Mouse (Mus musculus) forebrain, embryonic 11.5 days (tissue): ENCODE measurements around the gene Gga1. TPM values are rescaled to one million over a fixed set of nuclear protein-coding genes. Genes with fewer than 3 reads are reported as not detected.

Experiments
- ATAC-seq: fragments of 200-750 bp; cut with Nextera tagmentation; replicated peaks from 2 replicates; pipeline ENCODE4 v1.8.0; 2017; ENCODE audit warnings: moderate TSS enrichment; ENCODE audit not compliant: low FRiP score
- DNase-seq: peaks from one replicate; pipeline ENCODE4 v3.0.0-alpha.2; 2017; ENCODE audit warnings: low spot score
- H3K27ac ChIP-seq: fragments of 300-500 bp; sonication (generic); 2 replicates; pipeline ENCODE4 v1.5.1; 2014; ENCODE audit warnings: low read depth, low read length
- H3K27me3 ChIP-seq: fragments of 300-500 bp; sonication (generic); 2 replicates; pipeline ENCODE4 v1.6.1; 2014; ENCODE audit warnings: mild to moderate bottlenecking, low read length, mixed read lengths; ENCODE audit not compliant: control insufficient read depth, insufficient read depth
- H3K36me3 ChIP-seq: fragments of 300-500 bp; sonication (generic); 2 replicates; pipeline ENCODE4 v1.6.1; 2014; ENCODE audit warnings: mild to moderate bottlenecking, low read length, moderate library complexity, mixed read lengths; ENCODE audit not compliant: control insufficient read depth, insufficient read depth
- H3K4me1 ChIP-seq: fragments of 300-500 bp; sonication (generic); replicated peaks from 2 replicates; pipeline ENCODE4 v1.6.1; 2014; ENCODE audit warnings: low read length, mixed read lengths; ENCODE audit not compliant: control insufficient read depth, insufficient read depth
- H3K4me2 ChIP-seq: fragments of 300-500 bp; sonication (generic); 2 replicates; pipeline ENCODE4 v1.6.1; 2014; ENCODE audit warnings: low read depth, mild to moderate bottlenecking, low read length, moderate library complexity, mixed read lengths; ENCODE audit not compliant: severe bottlenecking
- H3K4me3 ChIP-seq: fragments of 300-500 bp; sonication (generic); 2 replicates; pipeline ENCODE4 v1.5.1; 2014; ENCODE audit warnings: low read depth, low read length
- H3K9ac ChIP-seq: fragments of 300-500 bp; sonication (generic); 2 replicates; pipeline ENCODE4 v1.6.1; 2014; ENCODE audit warnings: low read length
- H3K9me3 ChIP-seq: fragments of 300-500 bp; sonication (generic); 2 replicates; pipeline ENCODE4 v1.6.1; 2016; ENCODE audit warnings: low read length, mixed read lengths; ENCODE audit not compliant: control insufficient read depth
- WGBS: fragments of 180-500 bp; shearing (Covaris S2); extraction: QIAGEN DNeasy Blood & Tissue Kit; methylation state at CpG from one replicate; pipeline ENCODE4 v1.1.7; 2014; 5-methylcytosine and 5-hydroxymethylcytosine counted together
- polyA plus RNA-seq: library from polyadenylated mRNA; unstranded; fragments of >200 nt; fragmentation: Nextera tagmentation; extraction: Ambion mirVana; gene quantifications from 2 replicates; pipeline ENCODE4 v1.2.1, GENCODE M21; 2014

Gene Gga1
- polyA plus RNA-seq, 1 experiment from 2014 or later, result 47.8 TPM

DNA sequence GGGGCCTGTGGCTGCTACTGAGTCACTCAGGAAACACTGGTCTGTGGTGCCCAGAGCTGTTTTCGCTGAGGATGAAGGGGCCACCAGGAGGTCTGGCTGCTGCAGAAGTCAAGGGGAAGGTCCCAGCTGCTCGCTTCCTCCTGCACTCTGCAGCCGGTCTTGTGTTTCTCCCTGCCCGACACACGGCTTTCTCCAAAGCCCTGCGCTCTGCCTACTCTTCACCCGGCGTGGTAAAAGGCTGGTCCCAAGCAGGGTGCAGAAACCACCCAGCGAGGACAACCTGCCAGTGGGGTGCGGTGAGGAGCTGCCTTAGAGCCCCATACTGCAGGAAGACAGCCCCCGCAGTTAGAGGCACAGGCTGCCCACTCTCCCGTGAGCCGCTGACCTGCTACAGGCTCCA lies 17.7 kb downstream of the Gga1 start:
- no peak overlapping the region for H3K27ac ChIP-seq
- ATAC-seq, result no peak
- 84% methylated on average over 13 of the region's 13 CpGs for WGBS
- no peaks in the 10 kb centered on the region for H3K27me3 ChIP-seq
- peaks cover 4% of the 10 kb centered on the region; the same call in 1 of the 2 replicates for H3K4me1 ChIP-seq
- no peak overlapping the region for H3K4me3 ChIP-seq
- DNase-seq, result no peak
- no peak overlapping the region for H3K9ac ChIP-seq
- H3K9me3 ChIP-seq, result no peaks in the 10 kb centered on the region
- no peaks in the 10 kb centered on the region; the same call in 1 of the 2 replicates for H3K36me3 ChIP-seq
- H3K4me2 ChIP-seq, result no peak overlapping the region

DNA sequence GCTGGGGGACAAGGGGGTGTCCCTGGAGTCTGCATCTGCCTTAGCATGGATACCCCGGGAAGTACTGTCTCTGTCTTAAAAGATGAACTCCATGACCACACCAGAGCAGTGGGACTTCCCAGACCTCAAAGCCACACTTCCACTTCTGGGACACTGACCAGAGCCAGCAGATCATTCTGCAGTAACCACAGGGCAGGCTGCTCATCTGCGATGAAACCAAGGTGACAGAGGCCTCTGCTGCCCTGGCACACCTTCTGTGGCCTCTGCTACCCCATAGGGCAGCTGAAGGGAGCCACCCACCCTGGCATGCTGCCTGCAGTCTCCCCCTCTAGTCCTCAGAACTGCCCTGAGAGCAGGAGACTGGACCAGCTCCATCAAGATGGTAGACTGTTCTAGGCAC lies 18.8 kb downstream of the Gga1 start:
- peaks cover 10% of the 10 kb centered on the region; the same call in 1 of the 2 replicates for H3K4me1 ChIP-seq
- no peak overlapping the region for H3K27ac ChIP-seq
- ATAC-seq, result no peak

DNA sequence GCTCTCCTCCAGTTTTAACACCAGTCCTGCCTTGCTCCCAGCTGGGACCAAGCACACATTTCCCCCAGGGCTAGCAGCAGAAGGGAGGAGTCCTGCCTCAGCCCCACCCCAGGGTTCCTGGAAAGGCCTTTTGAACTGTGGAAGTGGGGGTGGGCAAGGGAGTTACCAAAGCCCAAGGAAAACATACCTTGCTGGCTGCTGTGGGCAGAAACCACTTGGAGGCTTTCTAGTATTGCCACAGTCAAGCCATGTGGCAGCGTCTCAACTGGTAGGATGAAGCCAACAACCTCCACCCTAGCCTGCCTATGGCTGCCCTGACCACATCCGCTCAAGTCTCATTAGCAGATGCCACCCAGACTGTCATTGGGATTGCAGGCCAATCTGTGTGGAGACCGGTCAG lies 19.2 kb downstream of the Gga1 start:
- Histone ChIP-seq H3K4me2 (no peak overlapping the region), H3K36me3 (no peaks in the 10 kb centered on the region; the same call in 1 of the 2 replicates), H3K9me3 (no peaks in the 10 kb centered on the region), H3K9ac (no peak overlapping the region), H3K27me3 (peaks cover 4% of the 10 kb centered on the region; the same call in 1 of the 2 replicates), H3K4me3 (no peak overlapping the region), H3K27ac (no peak overlapping the region), H3K4me1 (peaks cover 11% of the 10 kb centered on the region; the same call in 1 of the 2 replicates)
- ATAC-seq (no peak), DNase-seq (no peak)
- WGBS, result 81% methylated on average over 3 of the region's 3 CpGs

More for the DNA sequence above, 18.8 kb downstream of the Gga1 start:
- Histone ChIP-seq H3K9me3 (no peaks in the 10 kb centered on the region), H3K4me3 (no peak overlapping the region), H3K36me3 (no peaks in the 10 kb centered on the region; the same call in 1 of the 2 replicates), H3K9ac (no peak overlapping the region), H3K27me3 (peaks cover 2% of the 10 kb centered on the region; the same call in 1 of the 2 replicates), H3K4me2 (no peak overlapping the region)
- no peak for DNase-seq
- WGBS, result 91% methylated on average over 2 of the region's 2 CpGs

DNA sequence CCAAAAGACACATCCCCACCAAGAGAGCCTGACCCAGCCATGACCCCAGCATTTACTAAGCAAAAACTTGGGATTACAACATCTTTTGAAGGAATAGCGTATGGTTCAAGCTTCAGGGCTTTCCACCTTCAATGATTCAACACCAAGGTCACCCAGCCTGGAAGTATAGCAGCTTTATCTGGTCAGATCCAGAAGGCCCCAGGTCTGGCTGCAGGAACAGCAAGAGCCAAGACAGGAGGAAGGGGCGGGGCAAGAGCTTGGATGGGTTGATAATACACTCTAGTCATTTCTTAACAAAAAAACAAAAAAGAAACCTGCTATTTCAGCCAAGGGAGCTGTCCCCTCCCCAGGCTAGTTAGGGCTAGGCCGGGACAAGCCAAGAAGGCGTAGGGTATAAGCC lies 20.5 kb downstream of the Gga1 start:
- Histone ChIP-seq H3K4me2 (no peak overlapping the region), H3K4me1 (peaks cover 13% of the 10 kb centered on the region; the same call in 1 of the 2 replicates), H3K4me3 (no peak overlapping the region), H3K9me3 (no peaks in the 10 kb centered on the region), H3K27me3 (peaks cover 4% of the 10 kb centered on the region; the same call in 1 of the 2 replicates), H3K9ac (no peak overlapping the region), H3K27ac (no peak overlapping the region), H3K36me3 (no peaks in the 10 kb centered on the region; the same call in 1 of the 2 replicates)
- DNase-seq (no peak), ATAC-seq (no peak)
- WGBS, result 83% methylated on average over 4 of the region's 4 CpGs

DNA sequence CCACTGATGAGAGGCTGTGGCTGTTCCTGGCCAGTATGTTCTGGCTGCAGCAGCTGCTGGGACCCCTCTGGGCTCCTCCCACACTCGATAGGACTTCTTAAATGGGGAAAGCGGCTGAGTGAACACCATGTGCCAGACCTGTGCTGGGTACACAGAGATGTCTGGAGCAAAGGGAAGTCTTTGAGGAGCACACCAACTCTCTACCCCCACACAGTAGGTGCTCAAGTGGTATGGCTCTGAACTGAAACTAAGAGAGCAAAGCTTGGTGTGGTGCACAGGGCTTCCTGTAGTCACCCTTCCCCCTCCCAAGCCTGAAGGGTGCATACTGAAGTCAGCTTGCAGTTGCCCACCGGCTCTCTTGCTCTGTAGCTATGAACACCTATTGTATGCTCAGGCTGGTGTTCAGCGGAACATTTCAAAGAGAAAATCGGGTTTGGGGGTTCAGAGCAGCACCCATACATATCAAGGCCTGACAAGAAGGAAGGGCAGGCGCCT lies 21.6 kb downstream of the Gga1 start:
- DNase-seq (no peak), ATAC-seq (no peak)
- Histone ChIP-seq H3K4me1 (peaks cover 13% of the 10 kb centered on the region; the same call in 1 of the 2 replicates), H3K36me3 (no peaks in the 10 kb centered on the region), H3K9me3 (no peaks in the 10 kb centered on the region), H3K27me3 (peaks cover 4% of the 10 kb centered on the region; the same call in 1 of the 2 replicates), H3K4me3 (no peak overlapping the region), H3K27ac (no peak overlapping the region), H3K9ac (no peak overlapping the region), H3K4me2 (peak overlapping the region; percentile 99; the same call in 1 of the 2 replicates)
- WGBS, result 59% methylated on average over 6 of the region's 6 CpGs

DNA sequence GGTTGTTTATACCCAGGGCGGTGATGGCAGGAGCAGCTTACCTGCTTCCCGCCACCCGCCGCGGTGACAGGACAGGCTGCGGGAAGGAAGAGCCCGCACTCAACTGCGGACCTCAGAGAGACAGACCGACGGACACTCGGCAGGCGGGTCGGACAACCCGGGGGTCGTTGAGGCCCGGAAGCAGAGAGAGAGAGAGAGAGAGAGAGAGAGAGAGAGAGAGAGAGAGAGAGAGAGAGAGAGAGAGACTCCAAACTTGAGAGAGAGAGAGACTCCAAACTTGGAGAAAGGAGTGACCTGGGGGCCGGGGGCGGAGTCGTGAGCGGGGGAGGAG lies 22.4 kb downstream of the Gga1 start, which contains the start of gene Gm49510:
Gene Gm49510, plus strand, starts transcription at position 259 of the 331 bp plus-strand sequence.
- Histone ChIP-seq H3K9me3 (no peaks in the 10 kb centered on the region), H3K27me3 (peaks cover 4% of the 10 kb centered on the region; the same call in 1 of the 2 replicates), H3K9ac (peak within 1 kb of the TSS; percentile 64), H3K27ac (no peak within 1 kb of the TSS), H3K4me3 (peak within 1 kb of the TSS; percentile 54), H3K4me1 (peaks cover 13% of the 10 kb centered on the region; the same call in 1 of the 2 replicates), H3K4me2 (peak within 1 kb of the TSS; percentile 99), H3K36me3 (no peaks in the 10 kb centered on the region)
- 2% methylated on average over 20 of the region's 20 CpGs for WGBS
- ATAC-seq (no peak), DNase-seq (no peak)

DNA sequence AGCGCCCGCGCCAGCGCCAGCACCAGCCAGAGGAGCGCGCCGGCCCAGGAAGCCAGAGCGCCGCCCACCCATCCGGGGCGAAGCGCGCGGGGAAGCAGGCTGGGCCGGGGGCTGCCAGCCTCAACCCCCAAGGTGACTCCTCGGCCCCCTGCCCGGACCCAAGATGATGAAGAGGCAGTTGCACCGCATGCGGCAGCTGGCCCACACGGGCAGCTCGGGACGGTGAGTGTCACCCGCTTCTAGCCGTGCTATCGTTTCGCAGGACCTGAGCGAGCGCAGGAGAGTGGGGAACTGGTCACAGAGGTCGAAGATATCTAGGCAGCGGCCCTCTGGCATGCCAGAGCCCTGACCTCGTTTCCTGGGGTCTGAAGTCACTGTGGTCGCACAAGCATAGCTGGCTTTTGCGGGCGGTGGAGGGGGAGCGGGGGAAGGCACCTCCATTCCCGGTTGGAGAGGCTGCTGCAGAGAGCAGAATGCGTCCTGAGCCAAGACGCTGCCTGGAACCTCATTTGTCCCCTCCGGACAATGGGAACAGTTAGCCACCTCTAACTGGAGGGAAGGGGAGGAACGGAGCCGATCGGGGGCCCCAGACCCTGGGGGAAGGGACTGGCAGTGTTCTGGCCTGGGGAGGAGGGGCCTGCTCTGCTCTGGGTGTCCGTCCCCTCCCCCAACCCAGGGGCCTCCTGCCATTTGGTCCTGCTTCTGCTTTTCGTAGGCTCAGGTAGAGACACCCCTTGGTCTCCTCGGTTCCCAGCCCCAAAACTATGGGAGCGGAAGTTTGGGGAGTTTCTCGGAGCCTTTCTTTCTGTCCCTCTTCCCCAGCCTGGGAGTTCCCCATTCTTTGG lies 23.0 kb downstream of the Gga1 start, which contains the start of gene Sh3bp1:
Gene Sh3bp1, plus strand, starts transcription at position 29 of the 845 bp plus-strand sequence.
- Histone ChIP-seq H3K27me3 (peaks cover 4% of the 10 kb centered on the region; the same call in 1 of the 2 replicates), H3K4me2 (peak within 1 kb of the TSS; percentile 99), H3K36me3 (no peaks in the 10 kb centered on the region), H3K9ac (peak within 1 kb of the TSS; percentile 64), H3K4me1 (peaks cover 13% of the 10 kb centered on the region; the same call in 1 of the 2 replicates), H3K27ac (no peak within 1 kb of the TSS), H3K9me3 (no peaks in the 10 kb centered on the region), H3K4me3 (peak within 1 kb of the TSS; percentile 54)
- DNase-seq, result peak; percentile 85
- WGBS, result under 1% methylated on average over 47 of the region's 47 CpGs
- 0 out of 2 replicates have a peak, but pooled peaks have one; percentile 34 for ATAC-seq

DNA sequence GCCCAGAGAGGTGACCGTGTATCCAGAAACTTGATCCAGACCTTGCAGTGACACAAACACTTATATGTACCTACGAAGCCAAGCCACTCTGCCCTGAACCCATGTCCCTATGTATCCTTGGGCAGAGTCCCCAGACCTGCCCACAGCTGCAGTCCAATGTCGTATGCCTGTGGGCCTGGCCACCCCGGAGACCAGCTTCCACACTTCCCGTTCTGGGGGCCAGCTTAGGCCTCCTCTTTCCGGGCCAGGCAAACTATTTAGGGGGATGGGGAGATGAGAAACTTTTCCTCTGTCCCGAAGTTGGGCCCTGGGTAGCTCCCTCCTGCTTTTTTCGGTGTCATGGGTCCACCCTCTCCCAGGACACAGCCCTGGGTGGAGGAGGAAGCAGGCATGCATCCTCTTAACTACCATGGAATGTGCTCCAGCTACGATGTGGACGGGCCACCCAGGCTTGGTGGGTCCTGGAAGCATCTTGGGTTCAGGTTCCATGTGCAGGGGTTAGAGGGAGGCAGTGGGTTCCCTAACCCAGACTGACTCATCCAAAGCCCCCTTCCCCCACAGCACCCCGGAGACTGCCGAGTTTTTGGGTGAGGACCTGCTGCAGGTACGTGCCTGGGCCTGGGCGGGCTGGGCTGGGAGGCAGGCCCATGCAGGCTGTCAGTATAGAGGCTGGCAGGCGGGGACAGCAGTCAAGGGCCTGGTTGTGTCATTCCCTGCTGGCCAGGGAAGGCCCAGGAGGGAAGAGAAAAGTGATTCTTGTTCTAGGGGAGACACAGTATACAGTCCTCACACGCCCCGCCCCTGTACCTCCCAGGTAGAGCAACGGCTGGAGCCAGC lies 23.8 kb downstream of the Gga1 start:
- Histone ChIP-seq H3K36me3 (no peaks in the 10 kb centered on the region), H3K27ac (no peak overlapping the region), H3K9me3 (no peaks in the 10 kb centered on the region), H3K9ac (peak overlapping the region; percentile 64; the same call in 1 of the 2 replicates), H3K4me1 (peaks cover 13% of the 10 kb centered on the region; the same call in 1 of the 2 replicates), H3K4me3 (peak overlapping the region; percentile 54), H3K4me2 (peak overlapping the region; percentile 99), H3K27me3 (peaks cover 4% of the 10 kb centered on the region; the same call in 1 of the 2 replicates)
- 17% methylated on average over 18 of the region's 18 CpGs for WGBS
- ATAC-seq (no peak), DNase-seq (no peak)
